Mouse (Mus musculus): ENCODE results near the gene Ten1. TPM values are rescaled to one million over a fixed set of nuclear protein-coding genes. Genes with fewer than 3 reads are reported as not detected.

The Ten1 gene
- 17.4 and 21.2 TPM in 2 replicates for polyA plus RNA-seq (2012; rRNA removed)

DNA sequence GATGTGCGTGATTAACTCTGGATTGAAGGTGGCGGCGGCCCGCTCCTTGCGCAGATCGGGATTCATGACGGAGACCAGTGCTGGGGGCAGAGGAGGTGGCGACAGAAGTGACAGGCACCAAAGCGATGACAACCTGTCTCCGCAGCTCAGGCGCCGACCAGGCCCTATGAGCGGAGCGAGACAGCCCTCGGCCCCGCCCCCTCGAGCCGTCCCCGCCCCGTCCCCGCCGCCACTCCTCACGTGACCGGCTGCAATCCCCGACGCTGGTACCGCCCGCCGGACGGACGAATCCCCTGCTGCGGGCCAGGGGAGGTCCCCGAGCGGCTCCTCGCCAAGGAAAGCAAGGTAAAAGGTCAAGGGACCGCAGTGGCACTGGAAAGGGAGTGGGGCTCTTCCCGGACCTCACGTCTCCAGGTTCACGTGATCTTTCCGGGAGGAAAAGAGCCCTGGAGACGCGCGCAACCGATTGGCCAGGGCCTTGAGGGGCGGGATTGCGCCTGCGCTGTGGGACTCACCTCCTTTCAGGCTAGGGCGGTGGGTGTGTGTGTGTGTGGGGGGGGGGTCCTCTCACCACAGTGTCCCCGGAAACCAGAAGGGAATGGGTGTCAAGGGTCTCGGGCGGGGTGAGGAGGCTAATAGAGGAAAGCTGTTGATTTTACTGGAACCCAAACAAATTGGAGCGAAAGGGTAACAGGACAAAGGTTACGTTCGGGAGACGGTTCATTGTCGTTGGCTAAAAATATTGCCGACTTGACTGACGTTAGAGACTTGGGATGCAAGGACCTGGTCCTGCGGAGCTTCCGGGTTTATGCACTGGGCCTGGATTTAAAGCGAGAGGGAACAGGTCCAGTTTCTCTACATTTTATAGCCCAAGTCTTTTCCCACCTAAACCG lies at the start of gene Ten1, which contains the start of gene Acox1:
Ten1 (plus strand) TSS at position 217 of the 893 bp plus-strand sequence.
Acox1 (minus strand) TSS at position 407 of the 893 bp plus-strand sequence.

DNA sequence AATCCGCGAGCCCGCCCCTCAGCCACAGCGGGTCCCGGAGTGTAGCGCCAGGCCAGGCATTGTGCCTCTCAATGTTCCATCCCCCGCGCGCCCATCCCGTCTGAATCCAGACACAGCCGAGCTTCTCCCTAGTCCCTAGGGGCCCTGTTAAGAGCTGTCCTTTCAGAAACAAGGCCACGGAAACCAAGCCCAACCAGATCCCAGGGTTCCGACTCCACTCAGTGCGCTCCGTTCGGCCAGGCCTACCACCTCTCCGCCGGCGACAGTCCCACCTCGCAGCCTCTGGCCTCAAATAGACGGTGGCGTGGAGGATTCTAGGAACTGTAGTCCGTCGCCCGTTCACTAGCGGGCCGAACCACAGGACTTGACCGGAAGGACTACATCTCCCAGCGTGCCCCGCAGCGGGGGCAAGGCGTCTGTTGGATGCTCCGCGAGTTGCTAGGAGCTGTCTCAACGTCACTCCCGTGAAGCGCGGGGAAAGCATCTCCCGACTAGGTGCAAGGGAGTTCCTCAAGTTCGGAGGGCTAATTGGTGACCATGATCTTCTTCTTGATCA lies 30.7 kb upstream of the Ten1 start, which contains the start of gene Fbf1:
Fbf1 (minus strand) TSS at position 283 of the 556 bp plus-strand sequence.

DNA sequence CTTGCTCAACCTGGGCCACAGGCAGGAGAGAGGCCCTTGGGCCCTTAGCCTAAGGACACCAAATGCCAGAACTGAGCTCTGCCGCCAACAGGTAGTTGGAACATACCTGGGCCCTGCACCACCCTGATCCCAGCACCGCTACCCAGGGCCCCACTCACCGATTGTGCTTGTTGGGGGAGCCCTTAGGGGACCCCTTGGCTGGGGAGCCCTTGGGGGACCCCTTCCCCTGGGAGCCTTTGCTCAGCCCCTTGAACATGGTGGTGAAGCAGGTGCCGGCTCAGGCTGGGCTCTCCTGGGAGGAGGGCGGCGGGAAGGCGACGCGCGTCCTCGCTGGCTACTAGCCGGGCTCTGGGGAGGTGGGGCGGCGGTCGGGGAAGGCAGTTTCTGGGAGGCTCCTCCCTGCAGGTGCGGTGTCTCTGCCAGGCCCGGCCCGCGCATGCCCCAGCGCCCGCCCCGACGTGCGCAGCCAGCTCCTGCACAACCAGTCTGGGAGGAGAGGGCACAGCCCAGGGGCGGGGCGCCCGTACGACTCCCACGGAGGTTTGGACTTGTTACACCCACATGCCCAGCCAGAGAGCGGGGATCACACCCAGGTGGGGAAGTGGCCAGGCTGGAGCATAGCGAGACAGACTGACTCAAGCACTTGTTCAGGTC lies 39.2 kb downstream of the Ten1 start, which contains the start of gene Evpl:
Evpl (minus strand) TSS at position 336 of the 654 bp plus-strand sequence.

Other genes starting within 250 kb of the Ten1 start
- 0.09 and 0.11 TPM in 2 replicates for gene Itgb4, start 224.1 kb upstream of the Ten1 start, polyA plus RNA-seq (2012; rRNA removed)
- 50.4 and 60.3 TPM in 2 replicates for gene Galk1, start 186.1 kb upstream of the Ten1 start, polyA plus RNA-seq (2012; rRNA removed)
- gene H3f3b, start 170.9 kb upstream of the Ten1 start, polyA plus RNA-seq (2012; rRNA removed) = 250 and 282 TPM in 2 replicates
- 11.1 and 11.6 TPM in 2 replicates for gene Unk, start 168.5 kb upstream of the Ten1 start, polyA plus RNA-seq (2012; rRNA removed)
- 17.2 and 18.8 TPM in 2 replicates for gene Unc13d, start 120.9 kb upstream of the Ten1 start, polyA plus RNA-seq (2012; rRNA removed)
- 40.4 and 47.0 TPM in 2 replicates for gene Wbp2, start 111.9 kb upstream of the Ten1 start, polyA plus RNA-seq (2012; rRNA removed)
- 1.9 TPM in 2 replicates for gene Trim47, start 71.6 kb upstream of the Ten1 start, polyA plus RNA-seq (2012; rRNA removed)
- 1.2 and 1.4 TPM in 2 replicates for gene Trim65, start 67.7 kb upstream of the Ten1 start, polyA plus RNA-seq (2012; rRNA removed)
- gene Mrpl38, start 60.0 kb upstream of the Ten1 start, polyA plus RNA-seq (2012; rRNA removed) = 14.7 and 19.3 TPM in 2 replicates
- 8.4 and 9.4 TPM in 2 replicates for gene Fbf1, start 30.7 kb upstream of the Ten1 start, polyA plus RNA-seq (2012; rRNA removed)
- gene Acox1, start 190 bp downstream of the Ten1 start, polyA plus RNA-seq (2012; rRNA removed) = 13.8 and 15.6 TPM in 2 replicates
- 0.07 and 0.28 TPM in 2 replicates for gene Evpl, start 39.2 kb downstream of the Ten1 start, polyA plus RNA-seq (2012; rRNA removed)
- gene Srp68, start 75.4 kb downstream of the Ten1 start, polyA plus RNA-seq (2012; rRNA removed) = 35.5 and 39.0 TPM in 2 replicates
- 0.01 TPM in 1 of 2 replicates, not detected in the other for gene Galr2, start 82.1 kb downstream of the Ten1 start, polyA plus RNA-seq (2012; rRNA removed)
- gene Exoc7, start 108.4 kb downstream of the Ten1 start, polyA plus RNA-seq (2012; rRNA removed) = 8.0 and 8.8 TPM in 2 replicates
- 0.94 and 1.0 TPM in 2 replicates for gene Foxj1, start 136.5 kb downstream of the Ten1 start, polyA plus RNA-seq (2012; rRNA removed)
- gene Rnf157, start 214.2 kb downstream of the Ten1 start, polyA plus RNA-seq (2012; rRNA removed) = 0.58 and 0.62 TPM in 2 replicates
- 57.3 and 67.7 TPM in 2 replicates for gene Ubald2, start 235.2 kb downstream of the Ten1 start, polyA plus RNA-seq (2012; rRNA removed)

Data from liver, embryonic 14 days (tissue).